Comparison of ENCODE assay signal across 8 mouse cellular contexts in genomic region chr11:80382626-80383018, GRCm38 (mm10). TPM values are rescaled to one million over a fixed set of nuclear protein-coding genes. Genes with fewer than 3 reads are reported as not detected.
DNase-seq lines count a peak whose midpoint lies in the region; ATAC-seq lines count a peak whose summit lies in the region.

No protein-coding gene starts in this region.

- peak overlapping the region; percentile 91 for H3K27ac ChIP-seq in forebrain, embryonic 16.5 days (ENCODE audit: low read length)
- peak overlapping the region; percentile 73; the same call in 1 of the 2 replicates for H3K27ac ChIP-seq in midbrain, embryonic 11.5 days (ENCODE audit: low read depth, low read length)

- H3K36me3 ChIP-seq in forebrain, embryonic 16.5 days (ENCODE audit: control insufficient read depth, insufficient read depth), result peaks cover 1% of the 10 kb centered on the region; the same call in 1 of the 2 replicates
- H3K36me3 ChIP-seq in midbrain, embryonic 11.5 days (ENCODE audit: control insufficient read depth, insufficient read depth, low read length), result peaks cover 9% of the 10 kb centered on the region; the same call in 1 of the 2 replicates

- H3K4me2 ChIP-seq in forebrain, embryonic 16.5 days (ENCODE audit: low read length), result peak overlapping the region; percentile 90
- peak overlapping the region; percentile 62 for H3K4me2 ChIP-seq in midbrain, embryonic 11.5 days

- peak overlapping the region; percentile 65 for H3K9ac ChIP-seq in forebrain, embryonic 16.5 days (replicated peaks; ENCODE audit: low read depth, low read length)
- H3K9ac ChIP-seq in midbrain, embryonic 11.5 days (ENCODE audit: low read length), result peak overlapping the region; percentile 99

- no peaks in the 10 kb centered on the region for H3K9me3 ChIP-seq in forebrain, embryonic 16.5 days (ENCODE audit: control insufficient read depth, low read length)
- no peaks in the 10 kb centered on the region for H3K9me3 ChIP-seq in midbrain, embryonic 11.5 days (ENCODE audit: control insufficient read depth, low read length)

- peaks cover 31% of the 10 kb centered on the region for H3K4me1 ChIP-seq in forebrain, embryonic 16.5 days (replicated peaks; ENCODE audit: control insufficient read depth, insufficient read depth, low read length)
- peaks cover 21% of the 10 kb centered on the region for H3K4me1 ChIP-seq in midbrain, embryonic 11.5 days (ENCODE audit: control insufficient read depth, insufficient read depth, low read length)

- peak; percentile 19 to 50 for DNase-seq in cerebellum, adult 18-20 months
- no peak for DNase-seq in cerebellum, adult 8-10 months
- peak; percentile 19 for DNase-seq in urinary bladder, postnatal 25 days (ENCODE audit: low spot score)
- no peak for DNase-seq in urinary bladder, postnatal 4 days (ENCODE audit: low spot score in 2 of 2)
- DNase-seq in kidney, postnatal 25 days, result peak; percentile 23 to 47
- DNase-seq in midbrain, embryonic 11.5 days (ENCODE audit: low spot score, missing footprints), result peak; percentile 94
- DNase-seq in spleen, postnatal 4 days (ENCODE audit: low spot score in 2 of 2), result peak; percentile 38 to 73

- 7% methylated on average over 12 of the region's 12 CpGs for WGBS in forebrain, embryonic 16.5 days
- WGBS in midbrain, embryonic 11.5 days, result 11% methylated on average over 12 of the region's 12 CpGs

- H3K27me3 ChIP-seq in forebrain, embryonic 16.5 days (replicated peaks; ENCODE audit: control insufficient read depth, insufficient read depth, low read length), result no peaks in the 10 kb centered on the region
- H3K27me3 ChIP-seq in midbrain, embryonic 11.5 days (ENCODE audit: control insufficient read depth, insufficient read depth, low read length), result no peaks in the 10 kb centered on the region

- H3K4me3 ChIP-seq in forebrain, embryonic 16.5 days (replicated peaks; ENCODE audit: low read length), result peak overlapping the region; percentile 73
- H3K4me3 ChIP-seq in midbrain, embryonic 11.5 days (ENCODE audit: low read depth, low read length), result peak overlapping the region; percentile 98

- peak; percentile 21; the same call in 1 of the 2 replicates for ATAC-seq in forebrain, embryonic 16.5 days
- peak; percentile 45 for ATAC-seq in midbrain, embryonic 11.5 days (ENCODE audit: low FRiP score)

RNA-seq across cellular contexts. Expression of gene Zfp207, which starts 0.5 kb away (rescaled TPM):
- polyA plus RNA-seq in forebrain, embryonic 16.5 days (2015; fragmentation: Nextera tagmentation; extraction: Ambion mirVana), result 246 and 250 TPM in 2 replicates
- 338 and 371 TPM in 2 replicates for polyA plus RNA-seq in midbrain, embryonic 11.5 days (2014; fragmentation: Nextera tagmentation; extraction: Ambion mirVana)

RNA-seq across cellular contexts. Expression of gene 5730455P16Rik, which starts 4.8 kb away (rescaled TPM):
- polyA plus RNA-seq in forebrain, embryonic 16.5 days (2015; fragmentation: Nextera tagmentation; extraction: Ambion mirVana), result 35.3 and 41.6 TPM in 2 replicates
- 21.6 and 26.5 TPM in 2 replicates for polyA plus RNA-seq in midbrain, embryonic 11.5 days (2014; fragmentation: Nextera tagmentation; extraction: Ambion mirVana)

RNA-seq across cellular contexts. Expression of gene Psmd11, which starts 45.8 kb away (rescaled TPM):
- polyA plus RNA-seq in forebrain, embryonic 16.5 days (2015; fragmentation: Nextera tagmentation; extraction: Ambion mirVana), result 336 and 357 TPM in 2 replicates
- polyA plus RNA-seq in midbrain, embryonic 11.5 days (2014; fragmentation: Nextera tagmentation; extraction: Ambion mirVana), result 347 and 375 TPM in 2 replicates

Comparison
In these comparisons a context has a peak if more than half of its experiments do, and no peak if none do; other contexts are left out.
1. DNase-seq: peak in cerebellum, adult 18-20 months (2 of 2), urinary bladder, postnatal 25 days (single experiment), kidney, postnatal 25 days (2 of 2), midbrain, embryonic 11.5 days (single experiment) and spleen, postnatal 4 days (2 of 2); none in cerebellum, adult 8-10 months (single experiment) and urinary bladder, postnatal 4 days (0 of 2).